Comparison of ENCODE assay signal across 8 mouse cellular contexts in the genomic region with DNA sequence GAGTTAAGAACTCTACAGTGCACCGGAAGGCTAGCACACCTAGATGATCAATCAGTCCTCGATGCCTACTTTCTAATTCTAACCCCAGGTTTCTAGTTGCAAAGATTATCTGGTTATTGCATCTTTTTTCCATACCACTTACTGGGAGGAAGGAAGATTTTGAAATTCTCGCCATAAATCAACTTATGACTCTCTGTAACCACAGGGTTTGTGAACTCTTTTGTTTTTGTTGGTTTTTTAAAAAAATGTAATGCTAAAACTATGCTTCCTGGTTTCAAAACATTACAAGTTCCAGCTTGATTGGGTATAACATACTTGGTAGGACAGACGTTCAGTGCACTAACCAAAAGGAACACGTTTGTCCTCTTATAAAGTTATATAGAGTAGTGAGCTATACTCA. TPM values are rescaled to one million over a fixed set of nuclear protein-coding genes. Genes with fewer than 3 reads are reported as not detected.
DNase-seq lines count a peak whose midpoint lies in the region; ATAC-seq lines count a peak whose summit lies in the region.

No protein-coding gene starts in this region.

- WGBS in heart, embryonic 13.5 days, result 50% methylated on average over 5 of the region's 5 CpGs
- 46% methylated on average over 5 of the region's 5 CpGs for WGBS in embryonic facial prominence, embryonic 15.5 days
- 47% methylated on average over 5 of the region's 5 CpGs for WGBS in liver, embryonic 11.5 days

- no peak for DNase-seq in heart, adult 11 months
- DNase-seq in 416B (ENCODE audit: low read depth), result peak; percentile 73
- no peak for DNase-seq in liver, embryonic 11.5 days (ENCODE audit: low spot score)
- no peak for DNase-seq in left cerebral cortex, adult 8-10 months (ENCODE audit: low spot score in 2 of 2)
- DNase-seq in cerebellum, adult 8-10 months, result no peak
- no peak for DNase-seq in testis, postnatal 10 days (ENCODE audit: low spot score)

- H3K27me3 ChIP-seq in heart, embryonic 13.5 days (replicated peaks), result no peaks in the 10 kb centered on the region
- no peaks in the 10 kb centered on the region for H3K27me3 ChIP-seq in embryonic facial prominence, embryonic 15.5 days
- H3K27me3 ChIP-seq in liver, embryonic 11.5 days (replicated peaks; ENCODE audit: control insufficient read depth, insufficient read depth, low read length), result no peaks in the 10 kb centered on the region

- H3K4me2 ChIP-seq in heart, embryonic 13.5 days, result peak overlapping the region; percentile 97
- peak overlapping the region; percentile 81 for H3K4me2 ChIP-seq in embryonic facial prominence, embryonic 15.5 days (replicated peaks)
- peak overlapping the region; percentile 94 for H3K4me2 ChIP-seq in liver, embryonic 11.5 days

- H3K9me3 ChIP-seq in heart, embryonic 13.5 days, result no peaks in the 10 kb centered on the region
- no peaks in the 10 kb centered on the region for H3K9me3 ChIP-seq in embryonic facial prominence, embryonic 15.5 days (replicated peaks)
- H3K9me3 ChIP-seq in liver, embryonic 11.5 days (ENCODE audit: control insufficient read depth, low read length), result no peaks in the 10 kb centered on the region

- H3K27ac ChIP-seq in heart, embryonic 13.5 days (replicated peaks), result no peak overlapping the region
- H3K27ac ChIP-seq in embryonic facial prominence, embryonic 15.5 days (replicated peaks), result no peak overlapping the region
- no peak overlapping the region for H3K27ac ChIP-seq in liver, embryonic 11.5 days (ENCODE audit: low read depth, low read length)

- H3K36me3 ChIP-seq in heart, embryonic 13.5 days, result no peaks in the 10 kb centered on the region
- H3K36me3 ChIP-seq in embryonic facial prominence, embryonic 15.5 days, result no peaks in the 10 kb centered on the region
- H3K36me3 ChIP-seq in liver, embryonic 11.5 days (ENCODE audit: control insufficient read depth, insufficient read depth, low read length), result no peaks in the 10 kb centered on the region

- ATAC-seq in heart, embryonic 13.5 days (ENCODE audit: extremely low read depth, insufficient number of reproducible peaks, low FRiP score, low TSS enrichment), result no peak
- no peak for ATAC-seq in embryonic facial prominence, embryonic 15.5 days (ENCODE audit: insufficient number of reproducible peaks, low FRiP score, low TSS enrichment, low read depth)
- ATAC-seq in liver, embryonic 11.5 days (replicated peaks; ENCODE audit: low FRiP score), result no peak

- peaks cover 18% of the 10 kb centered on the region for H3K4me1 ChIP-seq in heart, embryonic 13.5 days
- H3K4me1 ChIP-seq in embryonic facial prominence, embryonic 15.5 days, result peaks cover 11% of the 10 kb centered on the region; the same call in 1 of the 2 replicates
- no peaks in the 10 kb centered on the region; the same call in 1 of the 2 replicates for H3K4me1 ChIP-seq in liver, embryonic 11.5 days (replicated peaks; ENCODE audit: control insufficient read depth, insufficient read depth, low read length)

- H3K4me3 ChIP-seq in heart, embryonic 13.5 days, result peak overlapping the region; percentile 89
- peak overlapping the region; percentile 75 for H3K4me3 ChIP-seq in embryonic facial prominence, embryonic 15.5 days (replicated peaks)
- H3K4me3 ChIP-seq in liver, embryonic 11.5 days (ENCODE audit: low read depth, low read length), result peak overlapping the region; percentile 75

- peak overlapping the region; percentile 91; the same call in 1 of the 2 replicates for H3K9ac ChIP-seq in heart, embryonic 13.5 days
- no peak overlapping the region for H3K9ac ChIP-seq in embryonic facial prominence, embryonic 15.5 days
- peak overlapping the region; percentile 76 for H3K9ac ChIP-seq in liver, embryonic 11.5 days (ENCODE audit: low read depth, low read length)

RNA-seq across cellular contexts. Expression of a gene that starts 1.7 kb away (rescaled TPM):
- 47.3 and 53.6 TPM in 2 replicates for polyA plus RNA-seq in heart, embryonic 13.5 days (2015; fragmentation: Nextera tagmentation; extraction: Ambion mirVana)
- 51.6 and 52.7 TPM in 2 replicates for polyA plus RNA-seq in embryonic facial prominence, embryonic 15.5 days (2015; fragmentation: Nextera tagmentation; extraction: Ambion mirVana)
- 34.1 and 39.0 TPM in 2 replicates for polyA plus RNA-seq in liver, embryonic 11.5 days (2014; fragmentation: Nextera tagmentation; extraction: Ambion mirVana)
- total RNA-seq in left cerebral cortex, adult 8-10 months (2022), result 10 to 100 TPM; 11.7 to 15.4 (median 12.2) TPM
